Mouse (Mus musculus) lung, adult 2 months (tissue): ENCODE measurements around the gene Lsm12.

Source experiments
- CTCF ChIP-seq: fragments of 200-500 bp; IDR thresholded peaks from 2 replicates; pipeline ENCODE4 v1.5.1; 2011; ENCODE audit warnings: mild to moderate bottlenecking, low read length, control low read depth; ENCODE audit not compliant: insufficient read depth
- POLR2A ChIP-seq: fragments of 200-500 bp; IDR thresholded peaks from 2 replicates; pipeline ENCODE4 v1.6.1; 2011; ENCODE audit warnings: low read depth, mild to moderate bottlenecking, control low read depth, low read length, borderline replicate concordance; ENCODE audit errors: extremely low read depth

DNA sequence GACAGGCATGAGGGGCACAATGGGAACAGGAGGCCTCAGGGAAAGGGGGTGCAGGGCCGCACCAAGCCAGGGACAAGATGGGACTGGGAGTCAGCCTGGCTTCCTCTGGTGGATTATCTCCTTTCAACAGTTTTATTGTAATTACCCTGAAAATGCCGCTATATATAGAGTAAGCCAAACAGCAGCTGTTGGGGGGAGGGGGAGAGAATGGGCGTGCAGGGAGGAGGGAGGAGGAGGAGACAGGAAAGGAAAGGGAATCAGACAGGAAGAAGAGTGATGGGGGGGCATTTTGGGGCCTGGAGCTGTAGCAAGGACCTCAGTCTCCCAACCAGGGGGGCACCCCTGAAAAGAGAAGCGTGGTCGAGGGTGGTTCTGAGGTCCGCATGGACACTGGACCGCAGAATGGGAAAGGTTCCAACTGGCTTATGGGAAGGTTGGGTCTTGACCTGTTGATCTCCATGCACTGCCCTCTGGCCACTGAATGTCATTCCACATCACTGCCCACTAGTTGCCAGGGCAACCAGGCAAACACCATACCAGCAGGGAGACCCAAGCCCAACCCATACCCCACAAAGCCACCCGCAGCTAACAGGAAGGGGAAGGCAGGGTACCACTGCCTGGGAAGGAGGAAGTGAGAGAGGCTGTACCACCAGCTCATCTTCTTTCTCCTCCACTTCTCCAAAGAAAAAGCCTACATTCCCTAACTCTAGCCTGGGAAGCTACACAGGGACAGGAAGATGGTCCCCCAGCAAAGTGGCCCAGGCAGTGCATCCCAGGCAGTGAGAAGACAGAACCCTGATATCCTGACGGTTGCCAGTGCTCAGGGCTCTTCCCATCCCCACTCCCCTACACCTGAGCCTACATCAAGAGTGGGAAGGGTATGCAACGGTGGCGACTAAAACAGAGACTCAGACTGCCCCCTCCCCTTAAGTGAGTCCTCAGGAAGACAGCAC is 23.0 kb upstream of the Lsm12 start:
- TF ChIP-seq CTCF (no peak), POLR2A (no peak)
